Mouse (Mus musculus) forebrain, embryonic 11.5 days (tissue): ENCODE measurements at regions not wholly inside any gene's neighbourhood (a gene's known extent, or its start where the extent isn't known, plus 50 kb on each side); places are given as distances from the start of the nearest gene placed in this dataset.

ENCODE experiments used
- ATAC-seq: fragments of 200-750 bp; cut with Nextera tagmentation; replicated peaks from 2 replicates; pipeline ENCODE4 v1.8.0; 2017; ENCODE audit warnings: moderate TSS enrichment; ENCODE audit not compliant: low FRiP score
- DNase-seq: peaks from one replicate; pipeline ENCODE4 v3.0.0-alpha.2; 2017; ENCODE audit warnings: low spot score
- H3K27ac ChIP-seq: fragments of 300-500 bp; sonication (generic); 2 replicates; pipeline ENCODE4 v1.5.1; 2014; ENCODE audit warnings: low read depth, low read length
- H3K27me3 ChIP-seq: fragments of 300-500 bp; sonication (generic); 2 replicates; pipeline ENCODE4 v1.6.1; 2014; ENCODE audit warnings: mild to moderate bottlenecking, low read length, mixed read lengths; ENCODE audit not compliant: control insufficient read depth, insufficient read depth
- H3K36me3 ChIP-seq: fragments of 300-500 bp; sonication (generic); 2 replicates; pipeline ENCODE4 v1.6.1; 2014; ENCODE audit warnings: mild to moderate bottlenecking, low read length, moderate library complexity, mixed read lengths; ENCODE audit not compliant: control insufficient read depth, insufficient read depth
- H3K4me1 ChIP-seq: fragments of 300-500 bp; sonication (generic); replicated peaks from 2 replicates; pipeline ENCODE4 v1.6.1; 2014; ENCODE audit warnings: low read length, mixed read lengths; ENCODE audit not compliant: control insufficient read depth, insufficient read depth
- H3K4me2 ChIP-seq: fragments of 300-500 bp; sonication (generic); 2 replicates; pipeline ENCODE4 v1.6.1; 2014; ENCODE audit warnings: low read depth, mild to moderate bottlenecking, low read length, moderate library complexity, mixed read lengths; ENCODE audit not compliant: severe bottlenecking
- H3K4me3 ChIP-seq: fragments of 300-500 bp; sonication (generic); 2 replicates; pipeline ENCODE4 v1.5.1; 2014; ENCODE audit warnings: low read depth, low read length
- H3K9ac ChIP-seq: fragments of 300-500 bp; sonication (generic); 2 replicates; pipeline ENCODE4 v1.6.1; 2014; ENCODE audit warnings: low read length
- H3K9me3 ChIP-seq: fragments of 300-500 bp; sonication (generic); 2 replicates; pipeline ENCODE4 v1.6.1; 2016; ENCODE audit warnings: low read length, mixed read lengths; ENCODE audit not compliant: control insufficient read depth
- WGBS: fragments of 180-500 bp; shearing (Covaris S2); extraction: QIAGEN DNeasy Blood & Tissue Kit; methylation state at CpG from one replicate; pipeline ENCODE4 v1.1.7; 2014; 5-methylcytosine and 5-hydroxymethylcytosine counted together

DNA sequence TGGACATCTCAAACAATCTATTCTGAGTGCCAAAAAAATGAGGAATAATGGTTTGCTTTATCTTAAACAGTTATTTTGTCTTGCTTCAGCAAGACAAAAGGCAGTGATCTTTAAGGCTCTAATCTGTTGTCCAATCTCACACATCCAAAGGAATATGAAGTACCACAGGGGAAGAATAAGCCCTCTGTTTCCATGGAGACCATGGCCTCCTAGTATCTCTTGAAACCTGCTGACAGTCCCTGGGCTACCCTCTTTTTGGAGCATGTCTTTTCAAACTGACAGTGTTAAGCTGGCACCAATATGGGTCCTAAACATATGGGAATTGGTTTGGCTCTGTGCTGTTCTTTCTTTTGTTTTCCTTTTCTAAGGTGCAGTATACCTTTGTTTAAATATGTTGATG, 311.8 kb downstream of the Klf6 start:
- no peak overlapping the region for H3K27ac ChIP-seq
- no peak for ATAC-seq
- H3K4me3 ChIP-seq, result no peak overlapping the region
- H3K4me2 ChIP-seq, result no peak overlapping the region
- no peaks in the 10 kb centered on the region for H3K27me3 ChIP-seq
- H3K9me3 ChIP-seq, result no peaks in the 10 kb centered on the region
- no peaks in the 10 kb centered on the region for H3K4me1 ChIP-seq
- no peaks in the 10 kb centered on the region for H3K36me3 ChIP-seq
- DNase-seq, result no peak
- H3K9ac ChIP-seq, result no peak overlapping the region

DNA sequence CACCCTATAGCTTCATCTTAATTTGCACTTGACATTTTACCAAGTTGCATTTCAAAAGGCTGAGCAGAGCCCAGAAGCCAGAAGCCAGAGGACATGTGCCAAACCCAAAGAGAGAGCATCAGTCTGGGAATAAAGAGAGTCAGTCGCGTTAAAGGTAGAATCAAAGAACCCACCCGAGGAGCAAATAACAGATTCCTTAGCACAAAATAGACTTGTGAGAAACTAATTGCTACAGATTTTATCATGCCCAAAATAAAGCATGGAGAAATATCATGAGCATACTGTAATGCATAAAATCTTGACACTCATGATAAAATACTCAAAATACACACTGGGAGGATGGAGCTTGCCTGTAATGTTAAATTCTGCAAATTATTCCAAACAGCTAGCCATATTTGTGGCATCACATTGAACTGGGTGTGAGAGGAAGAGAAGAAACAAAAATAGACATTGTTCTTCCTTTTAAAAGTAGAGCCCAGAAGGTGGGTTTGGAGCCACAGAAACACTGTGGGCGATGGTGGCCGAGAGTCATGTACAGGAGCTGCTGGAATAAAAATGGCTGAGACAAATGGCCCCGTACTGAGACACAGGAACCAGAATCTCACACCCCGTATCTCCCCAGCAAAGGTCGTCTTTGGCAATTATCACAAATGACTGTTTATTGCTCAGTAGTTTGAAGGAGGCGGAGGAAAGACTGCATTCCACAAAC, 317.2 kb downstream of the Klf6 start:
- Histone ChIP-seq H3K9me3 (no peaks in the 10 kb centered on the region), H3K9ac (no peak overlapping the region), H3K36me3 (no peaks in the 10 kb centered on the region), H3K4me2 (no peak overlapping the region), H3K27ac (no peak overlapping the region), H3K4me1 (no peaks in the 10 kb centered on the region), H3K4me3 (no peak overlapping the region), H3K27me3 (no peaks in the 10 kb centered on the region)
- DNase-seq (no peak), ATAC-seq (no peak)
- 78% methylated on average over 9 of the region's 9 CpGs for WGBS

DNA sequence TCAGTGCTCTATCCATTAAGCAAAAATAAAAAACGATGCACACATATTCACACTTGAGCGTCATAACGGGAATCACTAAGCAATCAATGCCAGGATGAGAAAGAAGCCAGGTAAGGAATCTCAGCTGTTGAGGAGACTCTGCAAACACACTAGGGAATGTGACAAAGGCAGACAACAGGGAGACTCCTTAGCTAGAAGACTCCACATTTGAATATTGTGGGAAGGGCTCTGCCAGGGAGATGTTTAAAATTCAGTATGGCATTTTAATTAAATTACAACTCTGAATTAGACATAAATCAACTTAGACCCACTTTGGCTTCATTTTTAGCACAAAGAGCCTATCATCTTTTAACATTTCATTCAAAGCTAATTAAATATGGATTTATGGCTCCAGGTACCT, 327.9 kb downstream of the Klf6 start:
- H3K9ac ChIP-seq, result no peak overlapping the region
- no peaks in the 10 kb centered on the region for H3K27me3 ChIP-seq
- no peak overlapping the region for H3K4me3 ChIP-seq
- no peak for ATAC-seq
- H3K36me3 ChIP-seq, result no peaks in the 10 kb centered on the region
- peaks cover 2% of the 10 kb centered on the region; the same call in 1 of the 2 replicates for H3K4me1 ChIP-seq
- 80% methylated on average over 3 of the region's 3 CpGs for WGBS
- no peak overlapping the region for H3K4me2 ChIP-seq
- no peaks in the 10 kb centered on the region for H3K9me3 ChIP-seq
- DNase-seq, result no peak
- H3K27ac ChIP-seq, result no peak overlapping the region

DNA sequence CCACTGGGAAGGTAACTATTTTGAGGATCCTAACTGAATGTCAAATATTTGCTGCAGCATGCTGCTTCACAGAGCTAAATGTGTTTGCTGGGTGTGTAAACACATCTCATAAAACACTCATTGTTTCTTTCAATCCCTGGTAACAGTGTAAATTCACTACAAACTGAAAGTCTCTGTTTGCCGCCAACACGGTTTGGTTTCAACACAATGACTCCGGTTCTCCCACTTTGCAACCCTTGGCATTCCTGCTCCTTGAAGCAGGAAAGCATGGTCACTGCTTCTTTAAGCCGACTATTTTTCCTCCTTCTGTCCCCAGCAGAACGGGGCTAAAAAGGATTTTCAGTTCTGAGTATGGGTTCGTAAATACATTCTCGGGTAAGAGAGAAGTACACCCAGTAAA, 328.3 kb downstream of the Klf6 start:
- Histone ChIP-seq H3K9me3 (no peaks in the 10 kb centered on the region), H3K4me1 (peaks cover 2% of the 10 kb centered on the region; the same call in 1 of the 2 replicates), H3K27me3 (no peaks in the 10 kb centered on the region), H3K4me2 (no peak overlapping the region), H3K4me3 (no peak overlapping the region), H3K36me3 (no peaks in the 10 kb centered on the region), H3K9ac (no peak overlapping the region), H3K27ac (no peak overlapping the region)
- DNase-seq (no peak), ATAC-seq (no peak)
- WGBS, result 51% methylated on average over 7 of the region's 7 CpGs

DNA sequence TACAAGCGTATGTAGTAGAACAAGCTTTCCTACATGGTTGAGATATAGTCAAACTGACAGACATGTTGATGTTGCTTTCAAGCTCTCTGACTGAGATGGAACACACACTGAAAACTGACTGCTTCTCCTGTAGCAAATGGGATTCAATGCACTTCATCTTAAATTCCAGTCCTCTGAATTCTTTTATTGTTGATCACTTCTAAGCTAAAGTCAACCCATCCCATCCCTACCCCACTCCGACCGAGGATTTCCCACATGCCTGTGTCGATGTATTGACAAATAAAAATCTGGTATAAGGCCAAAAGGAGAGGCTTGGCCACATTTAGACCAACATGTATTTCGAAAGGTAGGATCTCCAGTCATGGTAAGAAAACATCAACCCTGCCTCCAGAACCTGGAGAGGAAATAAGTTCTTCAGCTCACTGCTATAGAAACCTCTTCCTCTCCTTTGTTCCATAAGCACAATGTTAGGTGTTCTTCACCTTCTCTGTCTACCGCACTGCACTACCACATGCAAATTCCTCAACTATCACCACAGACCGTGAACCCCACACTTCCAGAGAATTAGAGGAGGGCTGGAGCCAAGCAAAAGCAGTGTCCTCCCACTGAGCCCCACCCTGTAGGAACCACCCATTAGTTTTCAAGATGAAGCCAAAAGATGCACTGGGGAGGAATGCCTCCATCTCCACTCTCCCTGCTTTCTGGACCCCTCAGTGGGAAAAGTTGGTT, 330.1 kb downstream of the Klf6 start:
- DNase-seq, result no peak
- no peak for ATAC-seq
- H3K27ac ChIP-seq, result no peak overlapping the region
- no peak overlapping the region for H3K4me3 ChIP-seq
- H3K9ac ChIP-seq, result no peak overlapping the region
- H3K27me3 ChIP-seq, result no peaks in the 10 kb centered on the region
- H3K36me3 ChIP-seq, result no peaks in the 10 kb centered on the region
- no peak overlapping the region for H3K4me2 ChIP-seq
- H3K4me1 ChIP-seq, result peaks cover 2% of the 10 kb centered on the region; the same call in 1 of the 2 replicates
- no peaks in the 10 kb centered on the region for H3K9me3 ChIP-seq
- WGBS, result 90% methylated on average over 7 of the region's 7 CpGs

DNA sequence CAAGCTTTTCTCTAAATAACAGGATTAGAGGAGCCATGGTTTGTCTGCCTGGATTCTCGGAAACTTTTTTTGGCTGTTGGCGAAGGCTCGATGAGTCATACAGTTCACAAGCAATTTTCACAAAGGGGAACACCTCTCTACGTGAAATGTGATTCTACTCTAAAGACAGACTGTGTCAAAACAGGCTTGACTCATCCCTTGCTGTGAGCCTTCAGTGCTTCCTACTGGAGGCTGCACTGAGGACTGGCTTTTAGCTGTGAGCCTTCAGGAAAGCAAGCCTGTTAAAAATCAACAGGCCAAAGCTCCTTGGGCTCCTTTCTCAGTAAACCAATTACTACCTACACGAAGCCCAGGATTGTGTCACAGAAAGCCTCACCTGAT, 330.6 kb downstream of the Klf6 start:
- ATAC-seq, result no peak
- Histone ChIP-seq H3K36me3 (no peaks in the 10 kb centered on the region), H3K9me3 (no peaks in the 10 kb centered on the region), H3K9ac (no peak overlapping the region), H3K27ac (no peak overlapping the region), H3K4me3 (no peak overlapping the region), H3K4me1 (peaks cover 2% of the 10 kb centered on the region; the same call in 1 of the 2 replicates), H3K27me3 (no peaks in the 10 kb centered on the region), H3K4me2 (no peak overlapping the region)
- WGBS, result 43% methylated on average over 5 of the region's 5 CpGs
- DNase-seq, result no peak

DNA sequence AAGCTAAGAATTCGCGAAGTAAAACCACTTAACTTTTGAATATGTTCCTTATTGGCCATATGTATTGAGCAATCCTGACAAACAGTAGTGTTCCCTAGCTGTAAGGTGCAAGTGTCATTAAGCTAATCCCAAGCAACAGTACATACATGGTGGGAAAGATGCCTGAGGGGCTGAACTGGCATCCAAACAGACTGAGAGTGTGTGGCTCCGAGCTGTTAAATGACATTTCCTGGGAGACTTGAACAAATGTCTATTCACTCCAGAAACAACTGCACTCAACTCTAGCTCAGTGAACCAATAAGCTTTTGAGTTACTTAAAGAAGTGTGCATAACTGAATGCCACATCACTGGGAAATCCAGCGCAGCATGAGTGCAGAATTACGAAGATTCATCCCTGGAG, 335.4 kb downstream of the Klf6 start:
- Histone ChIP-seq H3K9me3 (no peaks in the 10 kb centered on the region), H3K4me2 (no peak overlapping the region), H3K27ac (no peak overlapping the region), H3K27me3 (no peaks in the 10 kb centered on the region), H3K9ac (no peak overlapping the region), H3K4me3 (no peak overlapping the region), H3K36me3 (no peaks in the 10 kb centered on the region), H3K4me1 (peaks cover 2% of the 10 kb centered on the region; the same call in 1 of the 2 replicates)
- WGBS, result 71% methylated on average over 5 of the region's 5 CpGs
- no peak for DNase-seq
- no peak for ATAC-seq

DNA sequence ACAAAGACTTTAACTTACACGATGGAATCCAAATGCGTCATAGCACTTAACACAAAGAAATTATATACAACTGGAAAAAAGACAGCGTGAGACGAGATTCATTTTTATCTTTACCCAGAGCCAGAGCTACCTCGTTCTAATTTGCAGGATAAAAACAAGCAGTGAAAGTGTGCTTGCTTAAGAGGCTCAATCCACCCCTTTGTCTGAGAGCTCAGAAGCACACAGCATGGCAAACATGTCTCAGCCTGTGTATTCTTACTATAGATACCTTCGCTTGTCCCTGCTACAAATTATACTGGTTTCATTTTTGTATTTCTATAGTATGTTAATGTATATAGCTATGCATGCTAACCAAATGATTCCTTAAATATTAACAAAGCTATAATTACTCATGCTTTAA, 337.8 kb downstream of the Klf6 start:
- Histone ChIP-seq H3K27ac (no peak overlapping the region), H3K36me3 (no peaks in the 10 kb centered on the region), H3K4me2 (no peak overlapping the region), H3K9ac (no peak overlapping the region), H3K9me3 (no peaks in the 10 kb centered on the region), H3K4me3 (no peak overlapping the region), H3K27me3 (no peaks in the 10 kb centered on the region), H3K4me1 (no peaks in the 10 kb centered on the region; the same call in 1 of the 2 replicates)
- no peak for ATAC-seq
- 82% methylated on average over 6 of the region's 6 CpGs for WGBS
- DNase-seq, result no peak

DNA sequence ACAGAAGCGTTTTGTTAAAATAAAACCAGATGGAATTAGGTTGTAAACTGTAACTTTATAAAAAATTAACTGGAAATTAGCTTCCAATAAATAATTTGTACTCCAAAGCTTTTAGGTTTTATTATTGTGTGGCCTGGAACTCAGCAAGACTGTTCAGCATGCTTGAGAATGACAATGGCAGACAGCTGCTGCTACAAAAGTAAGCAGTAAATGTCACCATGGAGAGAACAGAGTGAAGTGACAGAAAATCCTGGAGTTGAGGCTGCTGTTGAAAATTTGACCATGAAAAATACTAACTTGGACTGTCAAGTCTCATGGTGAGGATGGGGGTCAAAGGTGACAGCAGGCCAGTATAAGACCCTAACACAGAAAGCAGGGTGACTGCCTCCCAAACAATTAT, 340.2 kb downstream of the Klf6 start:
- Histone ChIP-seq H3K9ac (no peak overlapping the region), H3K4me2 (no peak overlapping the region), H3K4me3 (no peak overlapping the region), H3K9me3 (no peaks in the 10 kb centered on the region), H3K27me3 (no peaks in the 10 kb centered on the region), H3K36me3 (no peaks in the 10 kb centered on the region), H3K4me1 (no peaks in the 10 kb centered on the region), H3K27ac (no peak overlapping the region)
- ATAC-seq (no peak), DNase-seq (no peak)
- 87% methylated on average over 1 of the region's 1 CpGs for WGBS
